Mouse (Mus musculus) cerebellum, postnatal 36 days (tissue): Measurements from ENCODE around the gene Grcc10.

ENCODE experiments used
- DNase-seq, 2 experiments: peaks; one replicate each; pipeline ENCODE4 v3.0.0; 2021 to 2022; ENCODE audit warnings: mixed read lengths in 2 of 2

Grcc10 gene

DNA sequence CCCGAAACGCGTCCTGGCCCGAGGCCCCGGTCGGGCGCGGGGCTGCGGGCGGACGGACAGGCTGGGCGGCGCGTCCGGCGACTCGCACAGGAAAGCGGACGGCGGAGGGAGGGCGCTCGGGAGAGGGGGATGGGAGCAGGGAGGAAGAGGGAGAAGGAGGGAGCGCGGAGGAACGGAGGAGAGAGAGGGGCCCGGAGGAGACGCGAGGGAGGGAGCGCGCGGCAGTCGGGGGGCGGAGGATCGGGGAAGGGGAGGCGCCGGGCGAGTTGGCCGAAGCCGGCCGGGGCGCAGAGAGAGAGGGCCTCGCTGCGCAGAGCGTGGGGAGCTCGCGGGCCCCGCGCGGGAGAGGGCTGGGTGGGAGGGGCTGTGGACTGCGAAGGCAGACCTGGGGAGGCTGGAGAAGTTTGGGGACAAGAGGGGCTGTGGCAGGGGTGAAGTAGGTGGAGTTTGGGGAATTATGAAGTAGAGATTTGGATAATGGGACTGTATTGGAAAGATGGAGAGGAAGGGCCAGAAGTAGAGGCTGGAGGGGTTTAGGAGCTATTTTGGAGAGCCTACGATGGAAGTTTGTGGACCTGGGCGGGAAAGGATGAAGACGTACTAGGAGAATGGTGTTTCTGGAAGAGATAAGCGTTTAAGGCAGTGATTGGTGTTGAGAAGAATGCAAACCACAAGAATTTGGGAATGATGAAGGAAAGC is 15.6 kb upstream of the Grcc10 start:
- peak; percentile 78 to 83 for DNase-seq

DNA sequence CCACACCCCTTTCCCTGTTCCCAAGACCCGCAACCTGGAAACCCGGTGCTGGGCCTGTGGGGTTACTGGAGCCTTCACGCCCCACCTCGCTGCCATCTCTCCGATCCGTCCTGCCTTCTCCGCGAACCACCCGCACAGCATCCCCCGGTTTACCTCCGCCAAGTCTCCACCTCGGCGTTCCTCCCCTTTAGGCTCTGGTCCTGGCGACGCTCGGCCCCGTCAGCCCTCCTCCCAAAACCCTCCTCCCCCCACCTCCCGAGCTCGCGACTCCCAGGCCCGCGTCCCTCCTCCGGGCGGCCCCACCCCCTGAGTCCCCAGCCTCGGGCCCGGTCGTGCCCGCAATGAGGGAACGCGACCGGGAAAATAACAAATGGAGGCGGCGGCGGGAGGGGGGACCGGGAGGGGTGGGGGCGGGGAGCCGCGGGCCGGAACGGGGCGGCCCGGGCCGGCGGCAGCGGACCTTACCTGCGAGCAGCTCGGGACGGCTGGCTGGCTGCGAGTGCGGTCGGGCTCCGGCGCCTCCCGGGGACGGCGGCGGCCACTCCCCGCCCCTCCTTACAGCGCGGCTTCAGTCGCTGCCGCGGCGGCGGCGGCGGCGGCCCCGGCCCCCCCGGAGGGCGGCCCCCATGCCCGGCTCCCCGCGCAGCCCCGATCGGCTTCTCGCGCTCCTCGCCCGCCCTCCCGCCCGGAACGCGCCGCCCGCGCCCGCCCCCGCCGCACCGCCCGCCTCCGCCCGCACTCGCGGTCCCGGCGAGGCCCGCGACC is 14.8 kb upstream of the Grcc10 start, which contains the start of the genes Gm45234 and Atn1:
Gene Gm45234 (minus strand): TSS at position 191 of the 765 bp plus-strand sequence.
Gene Atn1 (minus strand): TSS at position 694 of the 765 bp plus-strand sequence.
- DNase-seq, result peak; percentile 63 to 76

DNA sequence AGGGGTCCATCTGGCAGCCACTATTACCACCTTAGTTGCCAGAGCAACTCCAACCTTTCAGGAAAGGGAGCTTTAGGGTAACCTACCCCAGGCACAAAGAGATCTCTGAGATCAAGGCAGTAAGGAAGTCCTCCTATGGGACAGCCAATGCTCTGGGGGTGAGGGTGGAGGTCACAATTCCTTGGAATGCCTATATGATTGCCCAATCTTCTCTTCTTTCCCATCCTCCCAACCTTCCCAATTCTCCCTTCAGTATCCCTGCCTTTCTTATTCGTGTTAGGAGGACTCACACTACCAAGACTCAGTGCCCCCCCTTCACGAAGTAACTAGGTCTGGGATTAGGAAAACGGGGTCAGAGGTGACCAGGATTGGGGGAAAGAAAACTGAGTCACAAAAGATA is 14.1 kb upstream of the Grcc10 start:
- no peak for DNase-seq

DNA sequence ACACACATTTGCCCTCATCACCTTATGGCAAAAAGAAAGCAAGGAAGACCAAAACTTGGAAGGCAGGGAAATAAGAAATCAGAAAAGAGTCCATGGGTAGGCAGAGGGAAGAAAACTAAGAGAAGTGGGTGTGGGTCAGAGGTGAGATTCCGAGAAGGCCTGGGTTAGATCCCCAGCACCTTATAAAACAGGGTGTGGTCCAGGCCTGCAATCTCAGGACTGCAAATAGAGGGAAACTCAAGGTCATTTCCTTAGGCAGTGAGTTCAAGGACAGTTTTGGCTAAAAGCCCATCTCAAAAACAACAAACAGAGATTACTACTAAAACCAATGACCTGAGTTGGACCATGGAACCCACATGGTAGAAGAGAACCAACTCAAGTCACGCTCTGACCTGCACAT is 12.7 kb upstream of the Grcc10 start:
- no peak for DNase-seq

DNA sequence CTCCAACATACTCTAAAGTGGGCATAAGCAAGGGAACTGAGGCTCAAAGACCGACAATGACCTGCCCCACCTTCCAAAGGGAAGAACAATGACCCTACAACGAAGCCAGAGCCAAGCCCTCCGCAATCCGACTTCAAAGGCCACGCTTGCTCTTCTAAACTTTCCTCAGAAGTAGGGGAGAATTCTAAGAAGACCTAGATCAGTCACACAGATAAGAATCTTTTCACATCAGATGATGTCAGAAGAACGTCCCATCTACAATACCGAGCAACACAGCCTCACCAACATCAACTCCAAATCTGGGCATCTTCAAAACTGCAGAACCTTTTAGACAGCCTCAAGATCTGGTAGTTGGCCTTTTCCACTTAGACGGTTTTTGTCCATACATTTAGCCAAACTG is 9.2 kb upstream of the Grcc10 start:
- DNase-seq, result no peak

DNA sequence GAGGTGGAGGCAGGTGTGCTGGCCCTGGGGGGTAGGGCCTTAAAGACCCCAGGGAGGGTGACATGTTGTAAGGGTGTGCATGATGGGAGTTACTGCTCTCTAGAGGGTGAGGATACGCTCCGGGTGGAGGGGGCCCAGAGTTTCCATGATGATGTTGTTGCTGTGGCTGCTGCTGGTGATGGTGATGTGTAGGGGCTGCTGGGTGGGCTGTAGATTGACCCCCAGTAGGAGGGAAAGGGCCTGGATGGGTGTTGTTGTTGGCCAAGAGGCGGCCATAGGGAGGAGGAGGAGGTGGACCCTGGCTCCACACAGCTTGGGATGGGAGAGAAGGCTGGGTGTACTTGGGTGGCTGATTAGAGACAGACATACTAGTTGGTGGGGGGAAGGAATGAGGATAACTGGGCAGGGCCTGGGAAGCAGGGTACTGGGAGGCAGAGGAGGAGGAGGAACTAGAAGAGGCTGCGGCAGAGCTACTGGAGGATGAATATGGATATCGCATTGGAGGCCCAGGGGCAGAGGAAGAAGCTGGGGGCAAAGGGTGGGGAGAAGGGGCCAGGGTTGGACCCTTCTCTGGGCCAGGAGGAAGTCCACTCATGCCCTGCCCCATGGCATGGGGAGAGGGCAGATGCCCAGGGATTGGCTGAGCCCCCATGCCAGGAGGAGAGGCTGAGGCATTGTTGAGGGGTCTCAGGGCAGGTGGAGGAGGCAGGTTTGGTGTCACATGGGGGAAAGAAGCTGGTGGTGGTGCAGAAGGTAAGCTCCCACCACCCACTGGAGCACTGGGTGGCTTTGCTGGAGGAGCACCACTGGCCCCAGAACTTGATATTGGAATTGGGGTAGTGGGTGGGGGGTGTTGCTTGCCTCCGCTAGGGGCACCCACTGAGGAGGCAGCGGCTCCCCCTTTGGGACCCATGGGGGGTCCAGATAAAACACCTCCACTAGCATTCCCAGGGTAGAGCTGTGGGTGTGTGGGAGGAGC is 5.8 kb upstream of the Grcc10 start:
- no peak for DNase-seq

DNA sequence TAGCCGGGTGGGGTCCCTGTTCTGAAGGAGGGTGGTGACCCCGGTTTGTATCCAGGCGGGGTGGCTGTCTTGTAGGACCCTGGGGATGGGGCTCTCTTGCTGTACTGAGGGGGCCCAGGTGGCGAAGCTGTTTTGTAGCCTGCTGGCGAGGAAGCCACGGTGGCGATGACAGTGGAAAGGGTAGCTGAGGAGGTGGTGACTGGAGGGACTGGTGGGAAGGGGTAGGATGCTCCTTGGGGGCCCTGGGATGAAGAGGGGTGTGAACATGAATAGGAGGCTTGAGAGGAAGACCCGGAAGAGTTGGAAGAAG is 5.1 kb upstream of the Grcc10 start:
- no peak for DNase-seq

DNA sequence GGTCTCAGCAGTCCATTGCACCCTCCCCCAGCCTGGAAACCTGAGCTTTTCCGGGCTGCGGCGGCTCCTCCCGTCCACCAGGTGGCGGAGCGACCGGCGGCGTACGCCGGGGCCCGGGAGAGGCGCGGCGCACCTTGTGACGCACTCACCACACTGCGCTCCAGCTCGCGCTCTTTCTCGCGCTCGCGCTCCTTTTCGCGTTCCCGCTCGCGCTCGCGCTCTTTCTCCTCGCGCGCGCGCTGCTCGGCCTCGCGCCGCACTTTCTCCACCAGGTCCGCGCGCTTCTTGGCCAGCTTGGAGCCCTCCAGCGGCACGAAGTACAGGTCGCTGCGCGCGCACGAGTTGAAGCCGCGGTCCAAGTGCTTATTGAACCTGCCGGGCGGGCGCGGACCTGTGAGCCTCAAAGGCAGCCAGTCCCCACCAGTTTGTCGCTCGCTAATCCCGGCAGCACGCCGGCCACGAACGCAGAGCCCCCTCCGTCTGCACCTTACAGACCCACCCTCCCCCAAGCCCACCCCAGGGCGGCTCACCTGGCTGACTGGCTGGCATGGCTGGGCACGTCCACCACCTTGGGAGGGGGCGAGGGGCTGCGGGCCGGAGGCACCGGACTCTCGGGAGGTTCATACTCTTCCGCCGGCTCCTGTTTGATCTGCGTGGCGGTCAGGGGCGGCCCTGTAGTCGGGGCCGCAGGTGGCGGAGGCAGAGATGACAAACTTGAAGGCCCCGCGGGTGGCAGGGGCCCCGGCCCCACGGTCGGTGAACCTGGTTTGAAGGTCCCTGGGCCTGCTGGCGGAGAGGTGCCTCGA is 4.5 kb upstream of the Grcc10 start:
- DNase-seq, result peak; percentile 95

DNA sequence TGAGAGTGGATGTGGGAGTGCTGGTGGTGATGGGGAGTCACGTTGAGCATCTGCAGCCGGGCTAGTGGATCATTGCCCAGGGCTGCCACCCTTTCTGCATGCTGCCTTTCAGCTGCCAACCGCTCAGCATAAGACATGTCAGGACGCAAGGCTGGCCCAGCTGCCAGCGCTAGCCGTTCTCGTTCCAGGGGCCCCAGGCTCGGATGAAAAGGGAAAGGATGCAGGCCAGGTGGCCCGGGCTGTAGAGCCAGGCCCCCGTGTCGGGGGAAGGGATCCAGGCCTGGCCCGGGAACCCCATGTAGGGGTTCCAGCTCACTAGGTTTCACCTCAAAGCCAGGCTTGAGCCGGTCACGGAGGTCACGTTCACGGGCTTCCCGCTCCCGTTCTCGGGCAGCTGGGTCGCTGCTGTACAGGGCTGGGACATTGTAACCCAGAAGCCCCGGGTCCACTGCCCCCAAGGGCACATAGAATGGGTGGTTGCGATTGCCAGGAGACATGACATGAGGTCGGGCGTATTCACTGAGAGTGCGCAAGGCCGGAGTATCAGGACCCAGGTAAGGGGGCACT is 3.7 kb upstream of the Grcc10 start:
- DNase-seq, result peak in 1 of 2 experiments; percentile 63

DNA sequence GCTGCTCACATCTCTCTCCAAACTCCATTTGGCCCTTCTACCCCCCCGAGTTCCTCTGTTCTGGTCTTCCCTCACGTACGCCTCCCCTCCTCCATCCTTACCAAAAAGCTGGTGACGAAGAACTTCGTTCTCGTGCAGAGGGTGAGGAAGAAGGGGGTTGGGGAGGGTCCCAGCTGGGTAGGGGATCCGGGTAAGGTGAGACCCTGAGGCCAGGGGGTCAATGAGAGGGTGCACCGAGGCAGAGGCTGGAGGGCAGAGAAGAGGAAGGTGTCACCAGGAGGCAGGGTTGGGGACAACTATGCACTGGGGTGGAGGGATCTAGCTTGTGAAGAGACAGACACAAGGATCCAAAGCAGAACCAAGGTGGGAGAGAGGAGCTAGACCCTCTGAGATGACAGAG is 2.5 kb upstream of the Grcc10 start:
- no peak for DNase-seq

DNA sequence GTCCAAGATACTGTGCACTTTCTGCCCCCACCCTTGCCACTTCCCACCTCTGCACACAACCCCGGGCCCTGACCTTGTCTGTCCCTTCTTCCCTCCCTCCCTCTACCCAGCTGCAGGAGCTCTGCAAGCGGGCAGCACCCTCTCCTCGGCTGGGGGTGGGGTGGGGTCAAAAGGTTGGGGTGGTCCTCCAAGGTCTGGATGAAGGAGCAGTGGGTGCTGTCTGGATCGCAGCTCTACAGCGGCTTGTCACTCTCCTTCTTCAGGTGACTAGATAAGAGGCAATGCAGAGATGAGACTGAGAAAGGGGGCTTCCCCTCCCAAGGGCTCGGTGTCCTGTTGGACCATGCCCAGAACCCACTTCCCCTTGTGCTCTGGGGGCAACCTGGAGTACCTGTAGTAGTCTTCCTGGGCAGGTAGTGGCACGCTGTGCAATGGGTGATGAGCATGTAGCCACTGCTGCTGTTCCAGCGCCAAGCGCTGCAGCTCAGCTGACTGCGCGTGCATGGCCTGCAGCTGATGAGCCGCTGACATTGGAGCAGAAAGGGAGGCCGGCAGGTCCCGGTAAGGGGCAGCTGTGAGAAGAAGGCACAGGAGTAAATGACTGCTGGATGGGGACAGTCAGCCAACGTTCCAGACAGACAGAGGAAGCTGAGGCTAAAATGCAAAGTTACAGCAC is 1.8 kb upstream of the Grcc10 start:
- DNase-seq, result no peak

DNA sequence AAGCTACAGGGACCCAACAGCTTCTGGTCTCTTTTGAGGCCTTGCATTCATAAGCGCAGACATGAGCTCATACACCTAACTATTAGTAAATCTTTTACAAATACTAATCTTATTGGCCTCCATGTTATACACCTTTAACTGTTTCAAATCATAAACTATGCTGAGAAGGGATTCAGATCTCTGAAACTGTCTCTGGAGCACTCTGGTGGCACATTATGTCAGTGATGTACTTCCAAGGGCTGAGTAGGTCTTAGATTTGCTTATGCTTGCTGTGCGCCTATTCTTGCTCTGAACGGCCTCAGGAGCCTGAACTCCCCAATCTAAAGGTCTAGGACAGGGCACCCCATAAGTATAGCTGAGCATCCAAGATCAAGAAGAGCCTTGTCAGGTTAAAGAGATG is 668 bp upstream of the Grcc10 start:
- no peak for DNase-seq

DNA sequence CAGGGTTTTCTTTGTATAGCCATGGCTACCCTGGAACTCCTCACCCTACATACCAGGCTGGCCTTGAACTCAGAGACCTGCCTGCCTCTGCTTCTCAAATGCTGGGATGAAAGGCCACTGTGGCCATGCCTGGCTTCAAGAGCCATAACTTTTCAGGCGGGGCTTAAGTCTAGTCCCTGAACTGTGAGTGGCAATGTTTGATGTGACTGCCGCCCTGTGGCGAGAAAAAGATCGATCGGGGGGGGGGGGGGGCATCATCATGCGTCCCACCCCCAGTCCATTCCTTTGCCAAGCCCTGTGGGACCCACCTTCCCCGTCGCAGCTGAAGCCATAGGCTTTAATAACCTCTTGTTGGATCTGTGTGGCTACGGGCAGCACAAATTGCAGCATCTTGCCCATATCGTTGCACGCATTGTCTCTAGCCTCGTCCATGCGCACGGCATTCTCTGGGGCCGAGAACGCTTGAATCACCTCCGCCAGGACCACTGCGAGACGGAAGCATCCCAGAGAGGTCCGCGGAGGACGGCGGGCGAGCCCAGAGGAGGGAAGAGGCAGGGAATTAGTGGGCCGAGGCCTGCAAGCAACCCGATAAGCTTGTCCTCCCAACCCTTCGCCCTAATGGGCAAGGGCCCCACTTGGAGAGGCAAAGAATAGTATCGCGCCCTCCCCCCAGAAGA is 825 bp downstream of the Grcc10 start:
- DNase-seq, result peak in 1 of 2 experiments; percentile 70

DNA sequence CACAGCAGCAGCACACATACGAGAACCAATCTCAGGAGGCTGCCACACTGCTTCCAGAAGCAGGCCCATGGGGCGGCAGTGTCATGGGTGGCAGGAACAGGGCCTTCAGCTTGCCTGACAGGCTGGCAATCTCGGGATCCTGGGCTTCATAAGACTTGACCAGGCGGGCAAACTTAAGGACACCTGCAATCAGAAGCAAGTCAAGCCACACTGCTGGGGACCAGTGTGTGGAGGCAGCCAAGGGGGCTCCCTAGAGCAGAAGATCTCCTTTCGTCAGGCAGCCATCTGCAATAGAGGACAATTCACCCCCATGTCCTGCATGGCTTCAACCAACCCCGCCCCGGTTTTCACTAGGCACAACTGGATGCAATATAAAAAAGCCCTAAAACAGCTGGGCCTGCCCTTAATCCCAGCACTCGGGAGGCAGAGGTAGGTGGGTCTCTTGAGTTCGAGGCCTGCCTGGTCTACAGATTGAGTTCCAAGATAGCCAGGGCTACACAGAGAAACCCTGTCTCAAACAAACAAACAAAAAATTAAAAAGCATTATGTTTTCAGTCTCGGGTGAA is 1.9 kb downstream of the Grcc10 start:
- DNase-seq, result no peak

DNA sequence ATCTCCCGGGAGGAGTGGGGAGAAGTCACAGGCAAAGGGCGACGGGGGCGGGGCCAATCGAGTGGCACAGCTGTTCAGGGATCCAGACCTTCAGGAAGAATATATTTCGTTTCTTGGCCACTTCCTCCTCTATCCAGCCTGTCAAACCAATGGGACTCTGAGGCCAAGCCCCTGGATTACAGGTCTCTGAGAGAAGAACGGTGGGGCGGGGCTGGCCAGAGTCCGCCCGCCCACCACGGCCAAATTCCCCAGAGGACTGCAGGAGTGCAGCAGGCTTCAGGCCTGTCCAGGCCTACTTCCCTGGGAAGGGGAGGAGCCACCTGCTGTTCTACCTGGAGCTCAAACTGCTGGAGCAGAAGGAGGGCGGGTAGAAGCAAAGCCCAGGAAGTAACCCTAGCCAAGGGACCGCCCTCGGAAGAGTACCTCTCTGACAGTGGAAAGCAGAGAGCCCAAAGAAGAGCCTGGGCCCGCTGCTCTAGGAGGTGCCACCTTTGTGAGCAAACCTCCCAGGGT is 2.6 kb downstream of the Grcc10 start, which contains the start of gene Ptpn6:
Gene Ptpn6 (minus strand): TSS at position 204 of the 513 bp plus-strand sequence.
- no peak for DNase-seq

DNA sequence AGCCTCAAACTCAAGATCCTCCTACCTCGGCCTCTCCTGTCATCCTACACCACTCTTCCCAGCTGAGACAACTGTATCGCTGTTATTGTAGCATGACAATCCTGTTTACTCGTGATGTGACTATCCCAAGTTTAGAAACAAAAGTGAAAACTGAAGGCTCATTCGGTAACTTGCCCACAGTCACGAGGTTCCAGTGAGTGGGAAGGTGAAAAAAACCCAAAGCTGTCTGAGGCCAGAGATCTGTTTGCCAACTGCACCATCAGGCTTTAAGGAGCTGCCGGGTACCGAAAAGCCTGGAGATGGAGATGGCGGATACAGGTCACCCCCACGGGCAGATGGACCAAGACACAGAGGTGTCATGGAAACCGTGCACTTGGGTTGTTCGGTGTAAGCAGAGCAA is 4.1 kb downstream of the Grcc10 start:
- no peak for DNase-seq

DNA sequence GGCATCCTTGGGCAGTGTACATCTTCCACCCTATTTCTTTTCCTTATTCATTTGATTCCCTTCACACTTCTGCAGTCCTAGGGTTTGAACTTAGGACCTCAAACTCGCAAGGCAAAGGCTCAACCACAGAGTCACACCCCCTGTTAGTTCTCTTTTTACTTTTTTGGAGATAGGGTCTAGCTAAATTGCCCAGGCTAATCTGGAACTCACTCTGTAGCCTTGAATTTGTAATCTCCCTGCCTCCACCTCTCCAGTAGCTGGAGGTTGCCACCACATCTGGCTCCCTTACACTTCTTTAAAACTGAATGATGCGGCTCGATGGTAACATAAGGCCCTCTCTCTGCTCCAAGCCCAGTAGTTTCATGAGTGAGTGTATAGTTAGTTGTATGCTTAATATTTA is 6.8 kb downstream of the Grcc10 start:
- DNase-seq, result no peak

DNA sequence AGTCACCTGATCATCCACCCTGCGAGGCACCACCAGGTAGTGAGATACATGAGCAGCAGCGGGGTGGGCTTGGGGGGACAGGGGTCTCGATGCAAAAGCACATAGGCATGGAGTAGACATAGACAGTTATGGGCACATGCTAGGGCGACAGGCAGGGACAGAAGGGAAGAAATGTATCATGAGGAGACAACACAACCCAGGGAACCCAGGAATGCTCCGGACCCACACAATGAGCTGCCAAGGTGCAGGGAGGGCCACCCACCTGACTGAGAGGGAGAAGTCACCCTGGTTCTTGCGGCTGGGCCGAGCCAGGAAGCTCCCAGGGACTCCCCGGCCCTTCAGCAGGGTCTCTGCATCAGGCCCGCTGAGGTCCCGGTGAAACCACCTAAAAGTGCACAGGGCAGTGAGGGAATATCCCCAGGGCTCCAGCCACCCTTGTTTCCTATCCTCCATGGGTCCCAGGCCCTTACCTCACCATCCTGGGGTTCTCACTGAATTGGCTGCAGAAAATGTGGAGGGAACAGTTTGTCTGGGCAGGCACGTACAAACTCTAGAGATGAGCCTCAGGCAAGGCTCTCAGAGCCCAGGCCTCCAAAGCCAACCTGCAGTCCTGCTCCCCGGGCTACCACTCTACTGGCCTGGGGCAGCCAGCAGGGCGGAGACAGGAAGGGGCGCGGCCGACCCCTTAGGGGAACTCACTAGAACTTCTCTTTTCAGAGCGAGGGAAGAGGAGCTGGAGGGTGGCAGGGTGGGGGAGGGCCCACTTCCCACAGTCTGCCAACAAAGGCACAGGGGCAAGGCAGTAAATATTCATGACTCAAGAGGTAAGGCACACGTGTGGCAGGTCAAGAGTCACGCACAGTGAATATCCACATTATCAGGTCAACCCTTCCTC is 8.5 kb downstream of the Grcc10 start:
- no peak for DNase-seq

DNA sequence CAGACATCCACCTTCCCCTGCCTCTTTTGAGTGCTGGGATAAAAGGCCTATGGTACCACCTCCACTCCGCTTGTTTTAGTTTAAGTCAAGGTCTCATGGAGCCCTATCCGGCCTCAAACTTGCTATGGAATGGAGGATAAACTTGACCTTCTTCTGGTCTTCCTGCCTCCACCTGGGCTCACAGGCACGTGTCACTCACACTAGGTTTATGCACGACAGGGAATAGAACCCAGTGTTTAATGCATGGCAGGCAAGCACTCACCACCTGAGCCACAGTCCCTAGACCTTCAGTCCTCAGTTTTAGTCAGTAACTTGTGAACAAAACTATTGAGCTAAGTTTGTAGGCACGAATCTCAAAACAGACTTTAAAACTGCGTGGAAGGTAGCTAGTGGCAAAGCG is 10.1 kb downstream of the Grcc10 start:
- DNase-seq, result no peak
